Mouse (Mus musculus): ENCODE results near the gene Blvrb. TPM values are rescaled to one million over a fixed set of nuclear protein-coding genes. Genes with fewer than 3 reads are reported as not detected.
"Not testable (repeated sequence)": the region's sequence is repeated elsewhere in the genome, so short reads cannot be mapped to it uniquely, and the experiment has no call there.

The Blvrb gene
- polyA plus RNA-seq, 1 experiment from 2014 or later, result 97.3 TPM

- no peak overlapping the region for H3K27ac ChIP-seq (replicated peaks)
- H3K4me2 ChIP-seq (replicated peaks; ENCODE audit: low read depth), result no peak overlapping the region
- no peaks in the 10 kb centered on the region for H3K27me3 ChIP-seq (ENCODE audit: control insufficient read depth, insufficient read depth, low read length)
- TF ChIP-seq EP300 (optimal IDR thresholded peaks at IDR 0.05) (no peak), CTCF (IDR thresholded peaks at IDR 0.05; ENCODE audit: low read depth) (no peak)
- DNase-seq (ENCODE audit: low spot score) (no peak), ATAC-seq (ENCODE audit: low FRiP score, low TSS enrichment) (no peak)
- 51% methylated on average over 3 of the region's 3 CpGs for WGBS
- H3K4me3 ChIP-seq (ENCODE audit: low read depth, low read length), result no peak overlapping the region
- peaks cover 9% of the 10 kb centered on the region; the same call in 1 of the 2 replicates for H3K4me1 ChIP-seq (replicated peaks; ENCODE audit: control insufficient read depth, insufficient read depth)
- peaks cover 6% of the 10 kb centered on the region for H3K36me3 ChIP-seq (ENCODE audit: control insufficient read depth, insufficient read depth, low read length)
- H3K9me3 ChIP-seq (ENCODE audit: control insufficient read depth, low read length), result no peaks in the 10 kb centered on the region
- H3K9ac ChIP-seq (ENCODE audit: low read length), result no peak overlapping the region
Observed at GRCm38 (mm10) chr7:27493022-27493421, 45.2 kb downstream of the Blvrb start.

DNA sequence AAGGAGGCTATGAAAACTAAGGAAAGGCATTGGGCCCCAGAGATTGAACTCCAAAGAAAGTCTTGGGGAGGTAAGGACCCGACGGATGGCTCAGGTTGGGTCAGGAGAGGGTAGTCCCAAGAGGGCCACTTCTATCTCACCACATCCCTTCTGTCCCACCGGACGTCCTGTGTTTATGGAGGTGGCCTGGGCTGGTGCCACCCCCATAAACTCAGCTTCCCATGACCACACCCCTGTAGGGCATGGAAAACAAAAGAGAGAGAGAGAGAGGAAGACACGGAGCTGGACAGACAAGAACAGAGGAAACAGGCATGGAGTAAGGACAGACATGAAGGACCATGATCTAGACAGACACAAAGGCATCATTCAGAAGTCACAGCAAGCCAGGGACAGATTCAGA lies 45.7 kb downstream of the Blvrb start:
- Histone ChIP-seq H3K4me1 (replicated peaks; ENCODE audit: control insufficient read depth, insufficient read depth) (peaks cover 5% of the 10 kb centered on the region; the same call in 1 of the 2 replicates), H3K4me3 (ENCODE audit: low read depth, low read length) (no peak overlapping the region), H3K9ac (ENCODE audit: low read length) (no peak overlapping the region), H3K36me3 (ENCODE audit: control insufficient read depth, insufficient read depth, low read length) (peaks cover 6% of the 10 kb centered on the region), H3K27ac (replicated peaks) (no peak overlapping the region), H3K27me3 (ENCODE audit: control insufficient read depth, insufficient read depth, low read length) (no peaks in the 10 kb centered on the region), H3K9me3 (ENCODE audit: control insufficient read depth, low read length) (no peaks in the 10 kb centered on the region), H3K4me2 (replicated peaks; ENCODE audit: low read depth) (no peak overlapping the region)
- 75% methylated on average over 5 of the region's 5 CpGs for WGBS
- DNase-seq (ENCODE audit: low spot score), result no peak
- ATAC-seq (ENCODE audit: low FRiP score, low TSS enrichment), result no peak
- no peak for TF ChIP-seq EP300 (optimal IDR thresholded peaks at IDR 0.05)
- no peak for TF ChIP-seq CTCF (IDR thresholded peaks at IDR 0.05; ENCODE audit: low read depth)

DNA sequence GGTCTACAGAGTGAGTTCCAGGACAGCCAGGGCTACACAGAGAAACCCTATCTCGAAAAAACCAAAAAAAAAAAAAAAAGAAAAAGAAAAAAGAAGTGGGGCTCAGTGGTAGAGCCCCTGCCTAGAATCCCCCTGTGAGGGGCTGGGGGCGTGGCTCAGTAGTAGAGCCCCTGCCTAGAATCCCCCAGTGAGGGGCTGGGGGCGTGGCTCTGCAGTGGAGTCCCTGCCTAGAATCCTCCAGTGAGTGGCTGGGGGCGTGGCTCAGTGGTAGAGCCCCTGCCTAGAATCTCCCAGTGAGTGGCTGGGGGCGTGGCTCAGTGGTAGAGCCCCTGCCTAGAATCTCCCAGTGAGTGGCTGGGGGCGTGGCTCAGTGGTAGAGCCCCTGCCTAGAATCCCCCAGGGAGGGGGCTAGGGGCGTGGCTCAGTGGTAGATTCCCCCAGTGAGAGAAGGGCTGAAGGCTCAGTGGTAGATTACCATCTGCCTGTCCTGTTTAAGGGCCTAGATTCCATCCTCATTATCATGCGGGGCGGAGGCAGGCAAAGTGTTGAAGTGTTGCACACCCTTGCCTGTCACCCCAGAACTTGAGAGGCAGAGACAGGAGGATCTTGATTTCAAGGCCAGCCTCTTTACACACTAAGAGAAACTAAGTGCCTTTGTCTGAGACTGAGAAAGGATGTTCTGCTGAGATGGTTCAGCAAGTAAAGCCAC lies 47.0 kb downstream of the Blvrb start:
- H3K27me3 ChIP-seq (ENCODE audit: control insufficient read depth, insufficient read depth, low read length); H3K9me3 ChIP-seq (ENCODE audit: control insufficient read depth, low read length); H3K4me1 ChIP-seq (replicated peaks; ENCODE audit: control insufficient read depth, insufficient read depth); H3K36me3 ChIP-seq (ENCODE audit: control insufficient read depth, insufficient read depth, low read length); H3K27ac ChIP-seq (replicated peaks); ATAC-seq (ENCODE audit: low FRiP score, low TSS enrichment); H3K4me3 ChIP-seq (ENCODE audit: low read depth, low read length); H3K4me2 ChIP-seq (replicated peaks; ENCODE audit: low read depth); H3K9ac ChIP-seq (ENCODE audit: low read length); DNase-seq (ENCODE audit: low spot score): not testable (repeated sequence)
- WGBS, result 91% methylated on average over 9 of the region's 9 CpGs

- no peak for DNase-seq (ENCODE audit: low spot score)
- ATAC-seq (ENCODE audit: low FRiP score, low TSS enrichment), result no peak; the same call in 1 of the 2 replicates
- TF ChIP-seq EP300 (optimal IDR thresholded peaks at IDR 0.05) (no peak), CTCF (IDR thresholded peaks at IDR 0.05; ENCODE audit: low read depth) (no peak)
- WGBS, result 30% methylated on average over 3 of the region's 3 CpGs
- Histone ChIP-seq H3K27me3 (ENCODE audit: control insufficient read depth, insufficient read depth, low read length) (no peaks in the 10 kb centered on the region), H3K4me2 (replicated peaks; ENCODE audit: low read depth) (no peak within 1 kb of the TSS), H3K9ac (ENCODE audit: low read length) (no peak within 1 kb of the TSS), H3K36me3 (ENCODE audit: control insufficient read depth, insufficient read depth, low read length) (no peaks in the 10 kb centered on the region), H3K4me3 (ENCODE audit: low read depth, low read length) (no peak within 1 kb of the TSS), H3K9me3 (ENCODE audit: control insufficient read depth, low read length) (no peaks in the 10 kb centered on the region), H3K4me1 (replicated peaks; ENCODE audit: control insufficient read depth, insufficient read depth) (no peaks in the 10 kb centered on the region), H3K27ac (replicated peaks) (no peak within 1 kb of the TSS)
Observed at GRCm38 (mm10) chr7:27499036-27499435, 51.3 kb downstream of the Blvrb start, which contains the start of gene Prx. Gene Prx, plus strand, starts transcription at chr7:27499324.

DNA sequence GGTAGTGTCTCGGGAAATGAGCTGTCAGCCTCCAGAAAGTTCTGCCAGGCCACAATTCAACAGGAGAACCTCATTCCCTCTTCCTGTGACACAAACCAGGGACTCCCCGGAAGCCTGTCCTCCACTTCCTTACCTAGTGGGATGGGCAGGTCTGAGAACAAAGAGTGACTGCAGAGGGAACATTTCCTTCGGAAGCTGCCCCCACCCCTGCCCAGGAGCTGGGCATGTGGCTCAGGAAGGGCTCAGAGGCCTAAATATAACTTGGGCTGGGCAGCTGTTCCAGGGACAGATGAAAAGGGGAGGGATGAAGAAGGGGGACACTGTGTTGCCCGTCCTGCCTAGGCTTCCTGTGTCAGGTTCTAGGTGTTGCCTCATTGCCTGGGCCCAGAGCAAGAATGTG lies 53.8 kb downstream of the Blvrb start:
- H3K9ac ChIP-seq (ENCODE audit: low read length), result no peak overlapping the region
- H3K36me3 ChIP-seq (ENCODE audit: control insufficient read depth, insufficient read depth, low read length), result no peaks in the 10 kb centered on the region
- no peak overlapping the region for H3K4me2 ChIP-seq (replicated peaks; ENCODE audit: low read depth)
- no peaks in the 10 kb centered on the region for H3K9me3 ChIP-seq (ENCODE audit: control insufficient read depth, low read length)
- no peaks in the 10 kb centered on the region for H3K27me3 ChIP-seq (ENCODE audit: control insufficient read depth, insufficient read depth, low read length)
- H3K27ac ChIP-seq (replicated peaks), result peak overlapping the region; percentile 30; the same call in 1 of the 2 replicates
- DNase-seq (ENCODE audit: low spot score), result no peak
- no peak overlapping the region for H3K4me3 ChIP-seq (ENCODE audit: low read depth, low read length)
- 51% methylated on average over 4 of the region's 4 CpGs for WGBS
- TF ChIP-seq CTCF (IDR thresholded peaks at IDR 0.05; ENCODE audit: low read depth) (no peak), EP300 (optimal IDR thresholded peaks at IDR 0.05) (no peak)
- H3K4me1 ChIP-seq (replicated peaks; ENCODE audit: control insufficient read depth, insufficient read depth), result no peaks in the 10 kb centered on the region
- no peak; the same call in 1 of the 2 replicates for ATAC-seq (ENCODE audit: low FRiP score, low TSS enrichment)

DNA sequence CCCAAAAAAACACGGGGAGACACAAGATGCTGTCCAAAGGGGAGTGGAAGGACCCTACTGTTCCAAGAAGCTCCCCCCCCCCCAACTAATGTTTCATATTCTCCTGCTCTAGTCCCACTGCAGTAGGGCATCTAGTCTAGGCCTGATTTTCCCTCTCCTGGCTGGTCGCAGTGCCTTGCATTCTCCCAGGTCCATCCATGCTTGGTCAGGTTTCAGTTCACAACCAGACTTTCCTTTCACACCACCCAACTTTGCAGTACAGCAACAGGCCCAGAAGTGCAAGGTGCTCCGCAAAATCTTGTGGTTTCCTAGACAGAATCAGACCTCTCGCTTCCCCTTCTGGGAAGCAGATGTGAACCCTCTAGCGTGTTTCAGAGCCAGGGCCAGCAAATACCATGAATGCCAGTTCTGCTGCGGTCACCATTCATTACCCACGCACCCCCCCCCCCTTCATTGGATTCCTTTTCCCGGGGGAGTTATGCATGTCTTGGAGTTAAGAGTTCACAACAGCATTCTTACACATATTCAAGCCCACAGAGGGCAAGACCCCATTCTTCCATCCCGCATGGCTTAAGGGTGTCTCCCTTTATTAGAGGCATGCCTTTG lies 59.1 kb downstream of the Blvrb start:
- Histone ChIP-seq H3K4me2 (replicated peaks; ENCODE audit: low read depth) (peak overlapping the region; percentile 59), H3K27ac (replicated peaks) (peak overlapping the region; percentile 97), H3K9me3 (ENCODE audit: control insufficient read depth, low read length) (no peaks in the 10 kb centered on the region), H3K4me1 (replicated peaks; ENCODE audit: control insufficient read depth, insufficient read depth) (peaks cover 5% of the 10 kb centered on the region), H3K4me3 (ENCODE audit: low read depth, low read length) (peak overlapping the region; percentile 49), H3K27me3 (ENCODE audit: control insufficient read depth, insufficient read depth, low read length) (no peaks in the 10 kb centered on the region), H3K9ac (ENCODE audit: low read length) (peak overlapping the region; percentile 13; the same call in 1 of the 2 replicates), H3K36me3 (ENCODE audit: control insufficient read depth, insufficient read depth, low read length) (no peaks in the 10 kb centered on the region)
- no peak for DNase-seq (ENCODE audit: low spot score)
- TF ChIP-seq EP300 (optimal IDR thresholded peaks at IDR 0.05) (no peak), CTCF (IDR thresholded peaks at IDR 0.05; ENCODE audit: low read depth) (no peak)
- whole genome bisulfite sequencing, result 25% methylated on average over 9 of the region's 9 CpGs
- ATAC-seq (ENCODE audit: low FRiP score, low TSS enrichment), result no peak

Data from stomach, postnatal 0 days (tissue).